Mouse (Mus musculus): ENCODE results near the gene Zfp213. TPM values are rescaled to one million over a fixed set of nuclear protein-coding genes. Genes with fewer than 3 reads are reported as not detected.
"Not testable (repeated sequence)": the region's sequence is repeated elsewhere in the genome, so short reads cannot be mapped to it uniquely, and the experiment has no call there.

Zfp213 gene
- polyA plus RNA-seq, 1 experiment from 2014 or later: 18.1 TPM

DNA sequence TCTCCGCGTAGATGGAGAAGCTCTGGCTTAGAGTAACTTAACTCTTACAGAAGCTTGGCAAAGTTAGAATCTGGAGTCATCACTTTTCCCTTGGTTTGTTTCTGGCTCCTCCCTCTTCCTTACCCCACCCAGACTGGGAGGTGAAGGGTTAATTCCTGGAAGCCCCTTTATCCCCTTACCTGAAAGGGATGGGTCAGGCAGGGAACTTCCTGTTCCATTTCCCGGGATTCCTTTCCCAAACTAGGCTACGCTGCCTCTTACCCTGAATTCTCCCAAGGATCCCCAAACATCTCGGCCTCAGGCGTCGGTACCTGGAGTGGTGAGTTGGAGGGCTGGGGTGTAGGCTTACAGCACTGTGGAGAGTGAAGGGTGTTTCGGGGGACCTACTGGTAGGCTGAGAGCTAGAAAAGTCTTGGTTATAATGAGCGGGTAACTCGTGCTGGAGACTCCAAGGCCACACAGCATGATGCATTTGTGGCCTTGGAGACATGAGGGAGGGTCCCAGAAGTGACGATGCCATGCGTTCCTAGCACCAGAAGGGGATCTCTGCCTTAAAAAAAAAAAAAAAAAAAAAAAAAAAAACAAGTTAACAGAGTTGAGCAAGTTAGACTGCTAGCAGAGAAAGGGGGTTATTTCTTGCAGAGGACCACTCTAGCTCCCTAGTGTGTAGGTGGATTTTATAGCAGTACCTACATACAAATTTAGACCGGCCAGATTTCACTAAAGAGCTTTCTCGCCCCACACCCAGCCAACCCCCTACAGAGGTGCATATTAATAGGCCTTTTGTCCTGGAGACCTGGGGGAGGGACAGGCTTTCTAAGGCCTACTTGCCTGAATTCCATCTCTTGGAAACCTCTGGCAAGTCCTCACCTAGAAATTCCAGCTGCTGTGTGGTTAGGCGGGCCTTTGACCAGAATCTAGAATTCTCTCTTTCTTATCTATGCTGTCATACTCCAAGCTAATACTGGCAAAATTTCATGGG, 36.9 kb upstream of the Zfp213 start, which contains the start of gene Zscan10:
TSS of gene Zscan10 (plus strand) at position 216 of the 982 bp plus-strand sequence.
- ATAC-seq (ENCODE audit: insufficient number of reproducible peaks, insufficient read depth, low FRiP score, low read depth): no peak
- WGBS: 54% methylated on average over 15 of the region's 15 CpGs
- Histone ChIP-seq H3K4me2 (replicated peaks; ENCODE audit: low read depth, low read length) (peak within 1 kb of the TSS; percentile 80), H3K9ac (replicated peaks; ENCODE audit: low read depth, low read length) (no peak within 1 kb of the TSS), H3K27me3 (ENCODE audit: control insufficient read depth, insufficient read depth, low read length) (no peaks in the 10 kb centered on the region), H3K4me1 (ENCODE audit: control insufficient read depth, insufficient read depth, low read length) (no peaks in the 10 kb centered on the region), H3K9me3 (ENCODE audit: control insufficient read depth, low read depth, low read length) (no peaks in the 10 kb centered on the region), H3K36me3 (ENCODE audit: control insufficient read depth, insufficient read depth, low read length) (no peaks in the 10 kb centered on the region), H3K27ac (ENCODE audit: low read length) (peak within 1 kb of the TSS; percentile 90), H3K4me3 (ENCODE audit: low read depth, low read length) (peak within 1 kb of the TSS; percentile 42; the same call in 1 of the 2 replicates)

DNA sequence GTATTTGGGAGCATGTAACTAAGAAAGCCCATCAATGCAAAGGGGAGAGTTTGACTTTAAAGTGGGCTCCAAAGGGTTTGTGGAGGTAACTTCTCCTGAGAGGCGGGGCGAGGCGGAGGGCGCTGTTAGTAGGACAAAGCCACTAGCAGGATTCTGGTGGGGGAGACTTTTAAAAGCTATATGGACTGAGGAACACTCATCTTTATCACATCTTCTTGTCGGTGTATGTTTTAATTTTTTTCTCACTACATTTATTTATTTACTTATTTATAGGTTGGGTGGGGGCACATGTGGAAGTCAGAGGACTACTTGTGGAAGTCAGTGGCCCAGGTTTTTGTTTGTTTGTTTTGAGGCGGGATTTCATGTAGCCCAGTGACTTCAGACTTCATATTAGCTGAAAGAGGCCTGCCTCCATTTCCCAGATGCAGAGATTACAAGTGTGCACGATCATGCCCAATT, 35.6 kb upstream of the Zfp213 start:
- no peak for ATAC-seq (ENCODE audit: insufficient number of reproducible peaks, insufficient read depth, low FRiP score, low read depth)
- no peaks in the 10 kb centered on the region for H3K4me1 ChIP-seq (ENCODE audit: control insufficient read depth, insufficient read depth, low read length)
- no peaks in the 10 kb centered on the region for H3K36me3 ChIP-seq (ENCODE audit: control insufficient read depth, insufficient read depth, low read length)
- H3K4me2 ChIP-seq (replicated peaks; ENCODE audit: low read depth, low read length): peak overlapping the region; percentile 80
- no peaks in the 10 kb centered on the region for H3K9me3 ChIP-seq (ENCODE audit: control insufficient read depth, low read depth, low read length)
- H3K9ac ChIP-seq (replicated peaks; ENCODE audit: low read depth, low read length): peak overlapping the region; percentile 48
- WGBS: 32% methylated on average over 7 of the region's 7 CpGs
- peak overlapping the region; percentile 90 for H3K27ac ChIP-seq (ENCODE audit: low read length)
- no peaks in the 10 kb centered on the region for H3K27me3 ChIP-seq (ENCODE audit: control insufficient read depth, insufficient read depth, low read length)
- H3K4me3 ChIP-seq (ENCODE audit: low read depth, low read length): peak overlapping the region; percentile 42

DNA sequence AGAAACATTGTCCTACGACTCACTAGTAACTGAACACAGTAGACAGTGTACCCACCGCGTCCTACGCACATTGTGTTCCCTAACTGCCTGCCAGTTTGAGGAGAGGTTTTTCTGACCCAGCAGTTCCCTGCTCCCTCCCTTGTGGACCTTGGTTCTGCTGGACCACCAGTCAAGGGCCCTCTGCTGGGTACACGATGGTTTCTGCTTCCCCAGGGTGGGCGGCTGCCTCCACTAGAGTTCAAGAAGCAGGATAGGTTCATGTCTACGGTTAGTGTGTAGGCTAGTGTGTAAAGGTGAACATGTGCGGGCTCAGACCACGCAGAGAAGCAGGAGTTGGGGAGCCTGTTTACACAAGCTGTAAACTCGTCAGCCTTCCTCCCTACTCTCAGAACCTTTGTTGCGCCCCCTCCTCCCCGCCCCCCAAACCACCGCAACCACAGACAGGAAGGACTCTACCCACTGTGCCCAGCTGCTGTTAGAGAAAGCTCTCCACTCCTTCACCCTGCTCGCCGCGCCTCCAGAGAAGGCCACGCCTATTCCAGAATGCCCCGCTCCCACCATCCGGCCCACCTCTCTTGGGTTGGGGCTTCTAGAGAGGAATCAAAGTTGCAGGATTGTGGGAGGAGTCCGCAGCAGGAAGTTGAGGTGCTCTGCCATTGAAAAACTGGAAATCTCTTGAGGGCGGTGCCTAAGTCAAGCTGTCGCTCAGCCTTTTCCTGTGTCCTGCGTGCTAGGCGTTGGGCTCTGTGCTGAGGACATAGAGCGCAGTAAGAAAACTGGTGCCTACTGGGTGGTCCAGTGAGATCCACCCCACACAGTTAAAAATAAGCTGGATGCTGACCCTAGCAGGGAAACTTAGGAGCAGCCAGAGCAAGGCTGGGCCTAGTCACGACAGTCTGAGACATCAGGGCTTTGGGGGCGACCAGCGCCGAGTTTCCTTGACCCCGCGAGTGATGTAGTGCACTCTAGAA, 34.8 kb upstream of the Zfp213 start, which contains the start of gene Zfp13:
TSS of gene Zfp13 (minus strand) at position 906 of the 971 bp plus-strand sequence.
- H3K9me3 ChIP-seq (ENCODE audit: control insufficient read depth, low read depth, low read length): no peaks in the 10 kb centered on the region
- peak within 1 kb of the TSS; percentile 48 for H3K9ac ChIP-seq (replicated peaks; ENCODE audit: low read depth, low read length)
- peak within 1 kb of the TSS; percentile 90 for H3K27ac ChIP-seq (ENCODE audit: low read length)
- no peaks in the 10 kb centered on the region for H3K36me3 ChIP-seq (ENCODE audit: control insufficient read depth, insufficient read depth, low read length)
- peak; percentile 97 for ATAC-seq (ENCODE audit: insufficient number of reproducible peaks, insufficient read depth, low FRiP score, low read depth)
- H3K4me2 ChIP-seq (replicated peaks; ENCODE audit: low read depth, low read length): peak within 1 kb of the TSS; percentile 80
- 5% methylated on average over 31 of the region's 31 CpGs for WGBS
- peak within 1 kb of the TSS; percentile 42 for H3K4me3 ChIP-seq (ENCODE audit: low read depth, low read length)
- H3K27me3 ChIP-seq (ENCODE audit: control insufficient read depth, insufficient read depth, low read length): no peaks in the 10 kb centered on the region
- H3K4me1 ChIP-seq (ENCODE audit: control insufficient read depth, insufficient read depth, low read length): no peaks in the 10 kb centered on the region

DNA sequence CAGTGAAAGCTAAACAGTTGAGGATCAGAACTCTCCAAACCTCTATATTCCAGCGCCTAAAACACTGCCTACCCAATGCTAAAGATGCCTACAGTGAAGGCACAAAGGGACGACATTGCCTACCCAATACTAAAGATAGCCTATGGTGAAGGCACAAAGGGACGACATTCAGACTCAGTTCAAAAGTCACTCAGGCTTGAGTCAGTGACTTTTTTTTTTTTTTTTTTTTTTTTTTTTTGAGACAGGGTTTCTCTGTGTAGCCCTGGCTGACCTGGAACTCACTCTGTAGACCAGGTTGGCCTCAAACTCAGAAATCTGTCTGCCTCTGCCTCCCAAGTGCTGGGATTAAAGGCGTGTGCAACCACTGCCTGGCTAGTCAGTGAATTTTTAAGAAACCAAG, 31.1 kb upstream of the Zfp213 start:
- H3K36me3 ChIP-seq (ENCODE audit: control insufficient read depth, insufficient read depth, low read length); H3K4me1 ChIP-seq (ENCODE audit: control insufficient read depth, insufficient read depth, low read length); H3K27me3 ChIP-seq (ENCODE audit: control insufficient read depth, insufficient read depth, low read length); H3K4me3 ChIP-seq (ENCODE audit: low read depth, low read length); H3K9ac ChIP-seq (replicated peaks; ENCODE audit: low read depth, low read length); H3K9me3 ChIP-seq (ENCODE audit: control insufficient read depth, low read depth, low read length); H3K4me2 ChIP-seq (replicated peaks; ENCODE audit: low read depth, low read length); ATAC-seq (ENCODE audit: insufficient number of reproducible peaks, insufficient read depth, low FRiP score, low read depth); H3K27ac ChIP-seq (ENCODE audit: low read length): not testable (repeated sequence)
- WGBS: 80% methylated on average over 4 of the region's 4 CpGs

DNA sequence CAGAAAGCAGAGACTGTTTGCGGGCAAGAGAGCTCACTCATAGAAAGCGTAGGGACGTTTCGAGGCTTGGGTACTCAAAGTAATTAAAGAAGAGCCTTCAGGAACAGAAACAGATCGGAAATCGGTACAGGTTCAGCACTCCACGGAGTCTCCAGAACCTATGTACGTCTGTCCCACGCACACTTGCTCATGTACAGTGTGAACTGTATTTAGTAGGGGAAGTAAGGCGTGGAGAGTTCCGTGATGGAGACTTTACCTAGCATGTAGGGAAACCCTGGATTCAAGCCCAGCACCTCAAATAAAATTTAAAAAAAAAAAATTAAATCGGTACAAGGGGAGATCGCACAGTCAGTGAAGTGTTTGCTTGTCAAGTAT, 28.9 kb upstream of the Zfp213 start:
- peak; percentile 43; the same call in 1 of the 2 replicates for ATAC-seq (ENCODE audit: insufficient number of reproducible peaks, insufficient read depth, low FRiP score, low read depth)
- Histone ChIP-seq H3K9ac (replicated peaks; ENCODE audit: low read depth, low read length) (peak overlapping the region; percentile 47), H3K36me3 (ENCODE audit: control insufficient read depth, insufficient read depth, low read length) (no peaks in the 10 kb centered on the region), H3K27me3 (ENCODE audit: control insufficient read depth, insufficient read depth, low read length) (no peaks in the 10 kb centered on the region), H3K9me3 (ENCODE audit: control insufficient read depth, low read depth, low read length) (no peaks in the 10 kb centered on the region), H3K4me2 (replicated peaks; ENCODE audit: low read depth, low read length) (peak overlapping the region; percentile 73), H3K4me3 (ENCODE audit: low read depth, low read length) (peak overlapping the region; percentile 48), H3K4me1 (ENCODE audit: control insufficient read depth, insufficient read depth, low read length) (no peaks in the 10 kb centered on the region), H3K27ac (ENCODE audit: low read length) (peak overlapping the region; percentile 64)
- 8% methylated on average over 13 of the region's 13 CpGs for WGBS

DNA sequence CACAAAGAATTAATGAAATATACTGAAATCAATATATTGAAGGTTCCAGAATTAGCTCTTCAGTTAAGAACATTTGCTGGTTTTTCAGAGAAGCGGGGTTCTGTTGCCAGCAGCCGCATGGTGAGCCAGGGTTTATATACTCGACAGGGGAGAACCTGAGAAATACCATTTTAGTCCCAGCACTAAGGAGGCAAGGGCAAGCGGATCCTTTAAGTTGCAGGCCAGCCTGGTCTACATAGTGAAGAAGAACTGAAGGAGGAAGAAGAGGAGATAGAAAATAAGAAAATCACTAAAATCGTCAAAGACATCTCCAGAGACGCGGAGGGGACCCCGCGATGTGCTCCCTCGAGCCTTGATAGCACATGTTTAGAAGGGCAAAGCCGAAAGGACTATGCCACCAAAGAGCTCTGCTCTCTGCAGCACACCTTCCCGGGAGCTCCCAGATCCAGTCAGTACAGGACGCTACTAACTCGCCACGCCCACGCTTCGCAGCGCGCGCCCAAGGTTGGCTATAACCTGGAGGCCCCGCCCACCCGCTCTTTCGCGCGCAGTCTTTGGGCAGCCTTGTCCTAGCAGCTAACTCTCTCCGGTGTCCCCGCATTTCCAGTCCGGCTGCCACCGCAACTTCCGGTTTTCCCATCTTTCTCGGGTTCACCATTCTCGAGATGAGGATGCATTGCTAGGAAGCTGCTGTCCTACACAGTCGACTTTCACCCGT, 28.3 kb upstream of the Zfp213 start:
- 6% methylated on average over 34 of the region's 34 CpGs for WGBS
- peak; percentile 100 for ATAC-seq (ENCODE audit: insufficient number of reproducible peaks, insufficient read depth, low FRiP score, low read depth)
- H3K4me2 ChIP-seq (replicated peaks; ENCODE audit: low read depth, low read length): peak overlapping the region; percentile 73

DNA sequence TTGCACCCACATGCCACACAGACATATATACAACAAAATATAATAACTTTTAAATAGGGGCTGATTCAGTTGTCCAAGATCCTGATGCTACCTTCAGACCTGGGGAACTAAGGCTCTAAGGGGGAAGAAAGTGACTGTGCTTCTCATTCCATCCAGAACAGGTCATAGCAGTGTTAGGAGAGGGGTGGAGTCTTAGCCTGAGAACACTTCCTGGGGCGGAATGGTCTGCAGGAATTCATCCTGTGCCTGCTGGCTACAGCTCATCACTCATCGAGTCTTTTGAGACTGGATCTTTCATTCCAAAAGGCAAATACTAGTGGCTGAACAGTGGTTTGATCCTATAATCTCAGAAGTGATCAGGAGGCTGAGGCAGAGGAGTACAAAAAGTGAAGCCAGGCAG, 23.2 kb upstream of the Zfp213 start:
- WGBS: 51% methylated on average over 2 of the region's 2 CpGs
- H3K27ac ChIP-seq (ENCODE audit: low read length): no peak overlapping the region
- no peaks in the 10 kb centered on the region for H3K9me3 ChIP-seq (ENCODE audit: control insufficient read depth, low read depth, low read length)
- H3K4me3 ChIP-seq (ENCODE audit: low read depth, low read length): no peak overlapping the region
- H3K9ac ChIP-seq (replicated peaks; ENCODE audit: low read depth, low read length): no peak overlapping the region
- H3K4me1 ChIP-seq (ENCODE audit: control insufficient read depth, insufficient read depth, low read length): peaks cover 14% of the 10 kb centered on the region; the same call in 1 of the 2 replicates
- no peak overlapping the region for H3K4me2 ChIP-seq (replicated peaks; ENCODE audit: low read depth, low read length)
- ATAC-seq (ENCODE audit: insufficient number of reproducible peaks, insufficient read depth, low FRiP score, low read depth): no peak
- H3K36me3 ChIP-seq (ENCODE audit: control insufficient read depth, insufficient read depth, low read length): no peaks in the 10 kb centered on the region
- no peaks in the 10 kb centered on the region for H3K27me3 ChIP-seq (ENCODE audit: control insufficient read depth, insufficient read depth, low read length)

More for the DNA sequence above, 28.3 kb upstream of the Zfp213 start:
- Histone ChIP-seq H3K4me1 (ENCODE audit: control insufficient read depth, insufficient read depth, low read length) (no peaks in the 10 kb centered on the region), H3K9me3 (ENCODE audit: control insufficient read depth, low read depth, low read length) (no peaks in the 10 kb centered on the region), H3K27me3 (ENCODE audit: control insufficient read depth, insufficient read depth, low read length) (no peaks in the 10 kb centered on the region), H3K27ac (ENCODE audit: low read length) (peak overlapping the region; percentile 64), H3K9ac (replicated peaks; ENCODE audit: low read depth, low read length) (peak overlapping the region; percentile 47), H3K36me3 (ENCODE audit: control insufficient read depth, insufficient read depth, low read length) (no peaks in the 10 kb centered on the region), H3K4me3 (ENCODE audit: low read depth, low read length) (peak overlapping the region; percentile 48)

All from stomach, embryonic 14.5 days (tissue).